Mouse (Mus musculus) gastrocnemius, postnatal 10 days (tissue): ENCODE results near the gene Bcas1. TPM values are rescaled to one million over a fixed set of nuclear protein-coding genes. Genes with fewer than 3 reads are reported as not detected.
A peak's percentile ranks its signal among the peaks of the same experiment; 100 is the strongest.

ENCODE experiments used
- DNase-seq: peaks from one replicate; pipeline ENCODE4 v3.0.0; 2021; ENCODE audit warnings: mixed read lengths
- total RNA-seq, 2 experiments: library from RNA; stranded (reverse); gene quantifications; 2 replicates each; pipeline ENCODE4 v1.2.3; 2021

Bcas1 gene
- total RNA-seq, 2 experiments from 2014 or later: 4.5 to 7.4 TPM

GRCm38 (mm10) chr2:170418748-170419147, 8.9 kb downstream of the Bcas1 start:
- peak; percentile 48 for DNase-seq

GRCm38 (mm10) chr2:170411490-170412168, 16.0 kb downstream of the Bcas1 start:
- DNase-seq: no peak

- no peak for DNase-seq
These were observed 16.8 kb downstream of the Bcas1 start for GRCm38 (mm10) chr2:170410677-170411489.

GRCm38 (mm10) chr2:170406438-170406837, 21.2 kb downstream of the Bcas1 start:
- no peak for DNase-seq

- no peak for DNase-seq
These were observed 22.7 kb downstream of the Bcas1 start for GRCm38 (mm10) chr2:170404781-170405573.

- no peak for DNase-seq
These were observed 23.8 kb downstream of the Bcas1 start for GRCm38 (mm10) chr2:170403666-170404385.

GRCm38 (mm10) chr2:170401211-170401799, 26.3 kb downstream of the Bcas1 start:
- DNase-seq: peak; percentile 73

- DNase-seq: no peak
These were observed 27.0 kb downstream of the Bcas1 start for GRCm38 (mm10) chr2:170400666-170401065.

- DNase-seq: no peak
These were observed 35.7 kb downstream of the Bcas1 start for GRCm38 (mm10) chr2:170391994-170392393.

GRCm38 (mm10) chr2:170388320-170388719, 39.3 kb downstream of the Bcas1 start:
- DNase-seq: no peak

GRCm38 (mm10) chr2:170385556-170385955, 42.1 kb downstream of the Bcas1 start:
- DNase-seq: peak; percentile 22

- no peak for DNase-seq
These were observed 42.9 kb downstream of the Bcas1 start for GRCm38 (mm10) chr2:170384770-170385169.

GRCm38 (mm10) chr2:170373391-170373790, 54.3 kb downstream of the Bcas1 start:
- no peak for DNase-seq

- no peak for DNase-seq
These were observed 62.0 kb downstream of the Bcas1 start for GRCm38 (mm10) chr2:170365676-170366075.

- DNase-seq: no peak
These were observed 62.4 kb downstream of the Bcas1 start for GRCm38 (mm10) chr2:170365271-170365670.

- no peak for DNase-seq
These were observed 70.8 kb downstream of the Bcas1 start for GRCm38 (mm10) chr2:170356667-170357374.

GRCm38 (mm10) chr2:170354963-170355367, 72.7 kb downstream of the Bcas1 start:
- DNase-seq: peak; percentile 78

- DNase-seq: no peak
These were observed 75.4 kb downstream of the Bcas1 start for GRCm38 (mm10) chr2:170352273-170352672.

- no peak for DNase-seq
These were observed 75.8 kb downstream of the Bcas1 start for GRCm38 (mm10) chr2:170351847-170352246.

GRCm38 (mm10) chr2:170349784-170350183, 77.9 kb downstream of the Bcas1 start:
- no peak for DNase-seq

GRCm38 (mm10) chr2:170349096-170349495, 78.5 kb downstream of the Bcas1 start:
- no peak for DNase-seq
